Mouse (Mus musculus) heart, adult 9 months (tissue): ENCODE measurements around the gene Rpl22l1.
"Not testable (repeated sequence)": the region's sequence is repeated elsewhere in the genome, so short reads cannot be mapped to it uniquely, and the experiment has no call there.

Experiments
- DNase-seq, 2 experiments: peaks; one replicate each; pipeline ENCODE4 v3.0.0; 2022; ENCODE audit warnings: low spot score in 2 of 2

The Rpl22l1 gene

DNA sequence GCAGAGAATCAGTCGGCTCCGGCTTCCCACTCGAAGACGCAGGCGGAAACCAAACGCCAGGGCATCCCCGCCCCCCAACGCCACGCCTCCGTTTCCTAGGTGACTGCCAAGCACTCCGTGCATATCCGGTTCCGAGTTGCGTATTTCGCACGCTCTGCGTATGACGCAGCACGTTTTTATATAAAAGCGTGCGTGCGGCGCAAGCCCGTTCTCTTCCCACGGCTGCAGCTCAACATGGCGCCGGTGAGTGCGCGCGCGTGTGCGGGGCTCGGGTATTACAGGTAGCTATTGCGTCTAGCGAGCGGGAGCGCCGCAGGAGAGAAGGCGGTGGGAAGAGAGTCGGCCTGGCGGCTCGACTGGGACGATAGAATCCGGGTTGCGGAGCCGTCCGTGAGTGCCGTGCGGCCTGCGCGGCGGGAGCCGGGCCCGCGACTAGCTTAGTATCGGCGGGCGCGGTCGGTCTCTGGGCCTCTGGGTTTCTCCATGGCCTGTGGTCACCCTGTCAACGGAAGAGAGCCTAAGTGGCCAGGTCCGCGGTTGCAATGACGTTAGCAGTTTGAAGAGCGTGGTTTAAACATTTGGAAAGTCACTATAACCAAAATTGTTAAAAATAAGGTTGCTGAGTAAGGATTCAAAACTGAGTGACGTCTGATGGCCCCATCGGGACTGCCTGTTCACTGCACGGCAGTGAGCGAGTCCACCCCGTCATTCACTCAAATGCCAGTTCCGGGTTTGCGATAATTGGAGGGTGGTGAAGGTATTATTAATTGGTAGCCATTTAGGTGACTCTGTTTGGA, at the start of gene Rpl22l1:
Gene Rpl22l1 (plus strand): TSS at position 136 of the 797 bp plus-strand sequence.
- peak; percentile 97 to 99 for DNase-seq

DNA sequence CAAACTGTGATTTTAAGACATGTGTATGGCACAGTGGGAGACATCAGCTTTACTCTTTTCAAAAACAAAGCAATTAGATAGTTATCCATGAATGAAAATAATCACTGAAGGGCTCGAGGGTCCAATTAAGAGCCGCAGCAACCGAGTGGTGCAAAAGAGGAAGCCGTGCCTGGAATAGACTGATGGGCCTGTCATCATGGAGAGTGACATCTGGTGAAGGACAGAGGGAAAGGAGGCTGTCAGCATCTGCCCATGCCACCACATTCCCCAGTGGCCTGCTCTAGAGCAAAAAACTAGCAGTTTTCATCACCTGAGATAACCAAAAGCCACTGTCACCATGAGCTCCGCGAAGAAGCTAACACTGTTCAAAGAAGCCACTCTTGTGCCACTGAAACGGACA, 49.8 kb upstream of the Rpl22l1 start:
- DNase-seq, result no peak

DNA sequence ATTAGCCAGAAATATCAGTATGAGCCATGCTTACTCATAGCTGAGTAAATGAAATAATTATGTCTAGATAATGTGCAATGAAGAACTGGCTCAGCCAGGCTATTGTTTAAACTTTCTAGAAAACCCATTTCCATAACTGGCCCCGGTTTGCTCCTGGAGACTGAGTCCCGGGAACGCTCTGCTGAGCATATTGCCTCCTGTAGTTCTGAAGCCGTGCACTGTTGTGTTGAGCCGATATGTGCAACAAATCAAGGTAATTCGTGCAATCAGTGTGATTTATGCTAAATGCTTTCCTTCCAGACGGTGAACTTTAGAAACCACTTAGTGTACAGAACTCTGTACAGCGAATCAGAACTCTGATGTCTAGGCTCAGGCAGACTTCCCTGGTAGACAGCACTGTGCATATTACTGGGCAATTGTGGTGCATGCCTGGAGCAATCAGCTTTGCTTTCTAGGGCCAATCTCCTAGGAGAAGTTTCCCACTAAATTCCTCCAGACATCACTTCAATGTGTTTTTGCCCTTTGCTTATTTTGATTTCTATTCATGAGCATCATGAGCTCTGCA, 43.9 kb upstream of the Rpl22l1 start:
- no peak for DNase-seq

DNA sequence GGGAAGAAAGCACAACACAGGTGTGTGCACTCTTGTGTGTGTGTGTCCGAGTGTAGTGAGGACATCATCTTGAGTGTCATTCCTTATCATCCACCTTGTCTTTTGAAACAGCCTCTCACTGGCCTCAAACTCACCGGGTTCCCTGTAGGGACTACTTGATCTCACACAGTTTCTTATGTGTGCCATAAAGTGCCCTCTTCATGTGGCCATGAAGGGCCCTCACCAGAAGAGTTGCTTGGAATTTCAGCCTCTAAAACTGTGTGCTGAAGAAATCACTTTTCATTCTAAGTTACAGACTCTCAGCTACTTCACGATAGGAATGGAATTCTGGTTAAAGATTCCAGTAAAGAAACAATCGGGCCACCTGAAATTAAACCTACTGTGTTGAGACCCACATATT, 38.3 kb upstream of the Rpl22l1 start:
- no peak for DNase-seq

DNA sequence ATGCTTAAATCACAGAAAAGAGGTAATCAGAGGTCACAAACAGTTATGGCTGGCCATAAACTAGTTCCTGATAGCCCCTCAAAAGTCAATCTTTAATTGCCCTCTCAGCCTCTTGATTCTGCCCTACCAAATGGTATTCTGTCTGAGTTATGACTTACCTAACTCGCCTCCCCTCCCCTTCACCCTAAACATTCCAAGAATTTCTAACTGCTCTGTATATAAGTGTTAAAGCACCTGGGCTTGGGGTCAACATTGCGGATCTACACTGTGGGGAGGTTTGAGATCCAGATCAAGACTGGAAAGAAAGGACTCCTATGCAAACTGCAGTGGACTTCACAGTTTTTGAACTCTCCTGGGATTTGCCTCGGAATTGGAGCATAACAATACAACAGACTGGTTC, 37.0 kb upstream of the Rpl22l1 start:
- DNase-seq, result no peak

DNA sequence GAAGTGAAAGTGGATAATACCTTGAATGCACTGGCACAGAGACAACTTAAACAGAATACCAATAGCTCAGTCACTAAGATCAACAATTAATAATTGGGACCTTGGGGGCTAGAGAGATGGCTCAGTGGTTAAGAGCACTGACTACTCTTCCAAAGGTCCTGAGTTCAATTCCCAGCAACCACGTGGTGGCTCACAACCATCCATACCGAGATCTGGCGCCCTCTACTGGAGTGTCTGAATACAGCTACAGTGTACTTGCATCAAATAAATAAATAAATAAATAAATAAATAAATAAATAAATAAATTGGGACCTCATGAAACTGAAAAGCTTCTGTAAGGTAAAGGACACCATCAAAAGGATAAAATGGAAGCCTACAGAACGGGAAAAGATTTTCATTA, 32.3 kb upstream of the Rpl22l1 start:
- DNase-seq, result not testable (repeated sequence)

DNA sequence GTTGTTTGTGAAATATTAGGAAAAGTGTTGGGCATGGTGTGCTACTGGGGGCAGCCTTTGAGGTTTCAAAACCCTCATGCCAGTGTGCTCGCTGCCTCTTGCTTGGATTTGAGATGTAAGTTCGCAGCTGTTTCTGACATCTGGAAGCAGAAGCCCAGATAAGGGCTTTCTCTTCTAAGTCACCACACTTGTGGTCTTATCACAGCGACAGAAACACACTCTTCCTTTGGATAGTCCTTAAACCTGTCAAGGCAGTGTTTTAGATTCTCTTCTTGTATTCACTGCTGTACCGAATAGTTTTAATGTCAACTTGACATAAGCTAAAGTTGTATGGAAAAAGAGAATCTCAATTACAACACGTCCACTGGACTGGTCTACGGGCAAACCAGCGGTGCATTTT, 29.9 kb upstream of the Rpl22l1 start:
- DNase-seq, result no peak

DNA sequence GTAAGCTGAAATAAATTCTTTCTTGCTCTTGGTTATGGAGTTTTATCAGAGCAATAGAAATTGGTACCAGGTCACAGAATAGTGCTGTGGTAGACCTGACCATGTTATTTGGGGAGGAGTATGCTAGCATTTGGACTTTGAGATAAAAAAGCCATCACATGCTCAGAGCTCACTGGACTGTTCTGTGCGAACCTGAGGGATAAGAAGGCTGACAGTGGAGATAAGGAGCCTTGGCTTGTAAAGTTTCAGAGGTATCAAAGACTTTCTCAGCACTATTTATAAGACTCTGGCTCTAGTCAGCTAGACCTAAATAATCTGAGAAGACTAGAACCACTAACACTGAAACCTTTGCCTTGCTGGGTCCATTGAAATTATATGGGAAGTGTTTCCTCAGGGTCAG, 29.3 kb upstream of the Rpl22l1 start:
- DNase-seq, result no peak

DNA sequence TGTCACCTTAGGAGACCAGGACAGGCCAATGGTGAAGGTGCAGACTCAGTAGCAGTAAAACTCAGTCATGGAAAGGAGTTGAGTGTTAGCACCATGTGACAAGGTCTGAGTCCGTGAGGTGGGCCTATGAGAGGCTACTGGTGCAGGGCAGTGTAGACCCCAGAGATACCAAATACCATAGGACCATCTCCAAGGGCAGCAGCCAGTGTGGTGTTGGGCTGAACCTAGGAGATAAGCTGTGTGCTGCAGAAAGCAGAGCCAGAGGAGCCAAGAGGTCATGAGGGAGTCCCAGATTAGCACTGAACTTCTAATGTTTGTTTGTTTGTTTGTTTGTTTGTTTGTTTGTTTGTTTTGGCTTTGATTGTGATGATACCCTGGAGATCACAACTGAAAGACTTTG, 28.7 kb upstream of the Rpl22l1 start:
- DNase-seq, result no peak

DNA sequence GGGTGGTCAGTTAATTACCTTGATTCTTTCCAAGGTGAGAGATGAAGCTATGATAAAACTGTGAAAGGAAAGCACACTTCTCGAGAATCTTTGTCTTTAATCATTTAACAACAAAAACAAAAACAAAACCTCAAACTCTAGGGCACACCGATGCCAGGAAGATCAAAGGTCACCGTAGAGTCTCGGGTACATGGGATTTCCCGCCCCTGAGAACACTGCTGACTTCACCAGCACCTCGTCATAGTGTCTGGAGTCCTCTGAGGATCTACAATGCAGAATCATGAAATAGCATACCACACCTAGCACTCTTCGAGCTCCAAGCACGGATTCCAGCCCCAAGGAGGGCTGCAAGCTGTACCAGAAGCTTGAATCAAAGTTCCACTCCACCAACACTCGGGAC, 24.7 kb upstream of the Rpl22l1 start:
- DNase-seq, result no peak

DNA sequence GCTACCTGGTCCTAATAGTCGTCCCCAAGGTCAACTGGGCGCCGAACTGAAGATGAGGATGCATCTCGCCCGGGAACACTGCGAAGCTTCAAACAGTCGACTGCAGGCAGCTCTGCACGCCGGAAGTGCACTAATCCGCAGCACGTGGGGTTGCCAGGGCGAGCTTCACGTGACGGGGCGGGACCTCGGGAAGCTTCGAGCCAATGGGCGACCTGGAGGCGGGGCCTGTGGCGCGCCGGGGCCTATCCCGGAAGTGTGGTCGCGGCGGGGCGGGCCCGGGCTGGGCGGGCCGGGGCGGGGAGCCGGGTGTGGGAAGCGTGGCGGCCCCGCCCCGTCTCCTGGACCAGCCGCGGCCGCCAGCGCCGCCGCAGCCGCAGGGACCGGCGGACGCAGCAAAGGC, 24.2 kb upstream of the Rpl22l1 start, which contains the start of gene Eif5a2:
Gene Eif5a2 (plus strand): TSS at position 283 of the 400 bp plus-strand sequence.
- peak; percentile 91 to 92 for DNase-seq

DNA sequence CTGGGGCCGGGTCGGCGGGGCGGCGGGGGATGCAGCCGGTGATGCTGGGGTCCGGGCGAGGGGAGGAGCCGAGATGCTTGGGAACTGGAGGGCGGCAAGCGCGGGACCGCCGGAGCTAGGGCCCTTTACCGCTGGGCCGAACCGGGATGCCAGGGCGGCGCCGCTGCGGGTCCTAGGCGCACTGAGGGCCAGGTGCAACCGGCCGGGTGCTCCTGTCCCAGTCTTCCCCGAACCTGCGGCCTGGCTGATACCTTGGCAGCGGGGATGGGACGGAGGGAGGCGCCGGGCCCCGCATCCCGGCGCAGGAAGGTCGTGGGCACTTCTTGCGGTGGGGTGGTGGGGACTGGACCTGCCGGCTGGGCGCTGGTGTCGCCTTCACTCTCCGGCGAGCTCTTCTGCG, 23.8 kb upstream of the Rpl22l1 start:
- no peak for DNase-seq

DNA sequence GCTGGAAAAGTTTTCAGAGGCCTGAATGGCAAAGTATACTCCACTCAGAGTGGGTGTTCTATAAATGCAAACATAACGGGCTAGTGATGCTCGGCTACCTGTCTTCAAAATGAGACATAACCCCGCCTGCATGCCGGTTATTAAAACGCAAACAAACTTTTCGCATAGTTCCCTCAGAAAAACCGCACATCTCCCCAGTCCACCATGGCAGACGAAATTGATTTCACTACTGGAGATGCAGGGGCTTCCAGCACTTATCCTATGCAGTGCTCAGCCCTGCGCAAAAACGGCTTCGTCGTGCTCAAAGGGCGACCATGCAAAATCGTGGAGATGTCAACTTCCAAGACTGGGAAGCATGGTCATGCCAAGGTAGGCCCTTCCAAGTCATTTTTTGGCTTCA, 23.4 kb upstream of the Rpl22l1 start:
- no peak for DNase-seq

DNA sequence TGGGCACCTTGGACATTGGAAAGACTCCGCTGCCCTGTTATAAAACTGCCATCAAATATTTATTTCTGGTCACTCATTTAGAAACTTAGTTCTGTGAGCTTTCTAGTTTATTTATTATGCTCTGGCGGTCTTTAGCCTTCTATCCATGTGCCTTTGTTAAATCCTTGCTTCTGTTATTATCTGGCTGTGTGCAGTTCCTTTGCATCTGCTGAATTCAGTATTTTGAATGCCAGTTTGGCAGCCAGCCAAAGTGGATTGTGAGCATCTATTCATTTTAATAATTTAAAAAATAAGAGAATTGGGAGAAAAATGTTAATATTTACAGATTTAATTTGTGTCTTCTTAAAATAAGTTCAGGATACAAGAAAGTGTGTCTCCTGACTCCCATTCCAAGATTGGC, 21.1 kb upstream of the Rpl22l1 start:
- DNase-seq, result no peak

DNA sequence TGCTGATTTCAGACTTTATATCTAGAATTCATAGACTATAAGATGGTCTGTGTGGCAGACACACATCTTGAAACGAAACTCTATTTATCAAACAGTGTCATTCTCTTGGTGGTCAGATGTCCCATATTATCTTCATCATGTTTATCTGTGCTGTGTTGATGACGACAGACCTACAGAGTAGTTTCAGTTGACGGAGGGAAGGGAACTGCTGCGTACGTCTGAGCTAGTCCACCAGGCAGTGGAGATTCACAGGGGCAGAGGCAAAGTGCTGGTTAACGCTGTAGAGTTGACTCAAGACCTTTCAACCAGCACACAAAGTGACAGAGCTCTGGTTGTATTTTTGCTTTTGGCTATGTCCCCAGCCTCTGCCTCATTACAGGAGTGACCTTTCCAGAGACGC, 10.4 kb upstream of the Rpl22l1 start:
- no peak for DNase-seq

DNA sequence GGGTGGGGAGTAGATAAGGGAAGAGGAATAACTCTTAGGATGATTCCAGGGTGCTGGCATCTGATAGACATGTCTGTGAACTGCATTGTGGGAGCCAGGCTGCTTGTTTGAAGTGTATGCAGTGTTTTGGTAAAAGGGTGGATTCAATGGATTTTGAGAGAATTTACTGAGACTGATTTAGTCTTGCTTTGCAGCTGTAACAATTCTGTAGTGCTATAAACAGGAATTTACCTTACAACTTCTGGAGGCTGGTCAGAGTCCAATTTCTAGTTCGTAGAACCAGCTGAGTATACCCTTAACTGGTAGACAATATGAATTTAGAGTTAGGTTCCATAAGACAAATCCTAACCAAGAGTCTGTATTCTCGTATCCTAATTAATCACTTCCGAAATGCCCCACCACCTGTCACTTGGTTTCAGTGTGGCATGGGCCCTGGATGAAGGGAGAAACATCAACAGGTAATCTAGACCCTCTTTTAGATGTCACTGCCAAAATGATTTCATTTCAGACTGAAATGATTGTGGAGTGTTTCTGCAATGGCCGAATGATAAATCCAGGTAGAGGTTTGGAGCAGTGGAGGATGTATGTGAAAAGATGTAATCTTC, 2.9 kb downstream of the Rpl22l1 start:
- no peak for DNase-seq

DNA sequence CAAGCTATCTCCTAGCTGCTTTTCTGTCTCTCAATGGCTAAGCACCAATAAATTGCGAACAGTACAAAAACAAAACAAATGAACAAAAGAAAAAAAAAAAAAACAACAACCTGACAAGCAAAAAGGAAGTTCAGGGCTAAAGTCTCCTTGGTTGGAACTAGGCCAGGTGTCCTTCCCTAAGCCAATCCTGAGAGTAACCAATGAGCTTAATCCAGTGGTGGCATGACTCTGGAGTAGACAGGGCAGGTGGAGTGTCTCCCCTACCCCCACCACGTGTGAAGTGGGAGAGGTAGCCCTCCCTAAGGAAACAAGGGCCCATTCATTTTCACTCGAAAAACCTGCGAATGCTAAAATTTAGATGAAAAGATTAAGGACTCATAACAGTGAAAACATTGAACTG, 6.2 kb downstream of the Rpl22l1 start:
- no peak for DNase-seq

DNA sequence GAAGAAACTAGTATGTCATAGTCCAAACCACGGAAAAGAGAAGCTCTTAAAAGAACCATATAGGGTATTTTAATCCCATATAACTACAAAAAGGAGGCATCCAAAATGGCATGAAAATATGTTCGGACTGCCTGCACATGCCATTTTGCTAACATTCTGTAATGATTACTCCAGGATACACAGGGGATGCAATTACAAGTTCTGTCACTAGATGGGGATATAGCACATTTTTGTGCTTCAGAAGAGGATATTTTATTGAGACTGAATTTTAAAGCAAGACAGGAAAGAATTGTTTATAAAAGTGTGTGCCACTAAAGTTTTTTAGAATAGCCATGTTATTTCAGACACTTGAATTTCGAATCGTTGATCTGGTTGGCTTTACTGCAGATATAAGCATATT, 9.1 kb downstream of the Rpl22l1 start:
- no peak for DNase-seq

DNA sequence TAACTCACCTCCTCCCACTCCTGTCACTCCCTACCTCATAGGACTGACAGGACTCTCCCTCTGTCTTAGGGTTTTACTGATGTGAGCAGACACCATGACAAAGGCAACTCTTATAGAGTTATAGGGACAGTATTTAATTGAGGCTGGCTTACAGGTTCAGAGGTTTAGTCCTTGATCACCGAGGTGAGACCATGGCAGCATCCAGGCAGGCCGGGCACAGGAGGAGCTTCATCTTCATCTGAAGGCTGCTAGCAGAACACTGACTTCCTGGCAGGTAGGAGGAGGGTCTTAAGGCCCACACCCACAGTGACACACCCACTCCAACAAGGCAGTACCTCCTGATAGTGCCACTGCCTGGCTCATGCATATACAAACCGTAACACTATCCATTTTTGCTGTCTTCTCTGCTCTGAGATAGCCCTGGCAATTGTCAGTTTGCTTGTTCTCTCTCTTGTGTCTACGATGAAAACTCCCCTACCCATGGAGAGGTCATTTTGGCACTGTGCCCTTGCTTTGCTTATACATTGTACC, 10.8 kb downstream of the Rpl22l1 start:
- DNase-seq, result no peak

DNA sequence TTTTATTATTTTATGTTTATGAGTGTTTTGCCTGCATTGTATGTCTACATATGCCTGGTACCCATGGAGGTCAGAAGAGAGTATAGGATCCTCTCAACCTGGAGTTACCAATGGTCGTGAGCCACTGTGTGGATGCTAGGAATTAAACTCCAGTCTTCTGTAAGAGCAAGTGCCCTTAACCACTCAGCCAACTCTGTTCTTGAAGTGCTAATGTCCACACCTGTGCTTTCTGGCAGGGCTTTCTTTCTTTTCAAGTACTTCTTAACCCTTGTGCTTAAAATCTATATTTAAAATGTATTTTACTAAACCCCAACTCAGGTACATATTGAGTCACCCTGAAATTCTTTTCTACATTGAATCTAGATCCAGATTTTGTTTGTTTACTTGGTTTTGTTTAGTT, 21.0 kb downstream of the Rpl22l1 start:
- DNase-seq, result no peak

DNA sequence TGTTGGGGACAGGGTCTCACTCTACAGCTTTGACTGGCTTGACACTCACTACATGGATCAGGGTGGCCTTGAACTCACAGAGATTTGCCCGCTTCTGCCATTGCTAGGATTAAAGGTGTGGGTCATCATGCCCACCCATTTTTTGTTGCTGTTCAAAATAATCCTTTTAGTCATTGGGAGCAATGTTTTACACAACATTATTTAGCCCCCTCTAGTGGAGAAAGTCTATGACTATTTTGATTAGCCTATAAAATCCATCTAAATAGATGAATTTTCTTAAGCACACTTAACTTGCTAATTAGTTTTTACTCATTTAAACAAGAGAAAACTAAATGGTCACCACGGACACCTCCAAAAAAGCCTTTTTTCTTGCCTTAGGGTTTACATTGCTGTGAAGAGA, 22.4 kb downstream of the Rpl22l1 start:
- no peak for DNase-seq

DNA sequence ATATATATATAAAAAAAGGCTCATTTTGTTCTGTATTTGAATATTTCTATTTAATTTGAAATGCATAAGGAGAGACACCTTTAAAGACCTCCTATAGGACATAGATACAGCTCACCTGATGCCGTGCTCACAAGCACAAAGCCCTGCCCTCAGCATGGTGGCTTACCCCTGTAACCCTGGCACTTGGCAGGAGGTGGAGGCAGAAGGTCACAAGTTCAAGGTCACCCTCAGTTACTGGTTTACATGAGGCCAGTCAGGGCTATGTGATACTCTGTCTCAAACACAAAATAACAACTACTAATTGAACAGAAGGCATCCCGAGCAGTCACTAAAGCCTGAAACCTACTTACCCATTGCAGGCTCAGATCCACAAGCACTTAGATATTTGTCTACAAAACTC, 24.2 kb downstream of the Rpl22l1 start:
- DNase-seq, result no peak

DNA sequence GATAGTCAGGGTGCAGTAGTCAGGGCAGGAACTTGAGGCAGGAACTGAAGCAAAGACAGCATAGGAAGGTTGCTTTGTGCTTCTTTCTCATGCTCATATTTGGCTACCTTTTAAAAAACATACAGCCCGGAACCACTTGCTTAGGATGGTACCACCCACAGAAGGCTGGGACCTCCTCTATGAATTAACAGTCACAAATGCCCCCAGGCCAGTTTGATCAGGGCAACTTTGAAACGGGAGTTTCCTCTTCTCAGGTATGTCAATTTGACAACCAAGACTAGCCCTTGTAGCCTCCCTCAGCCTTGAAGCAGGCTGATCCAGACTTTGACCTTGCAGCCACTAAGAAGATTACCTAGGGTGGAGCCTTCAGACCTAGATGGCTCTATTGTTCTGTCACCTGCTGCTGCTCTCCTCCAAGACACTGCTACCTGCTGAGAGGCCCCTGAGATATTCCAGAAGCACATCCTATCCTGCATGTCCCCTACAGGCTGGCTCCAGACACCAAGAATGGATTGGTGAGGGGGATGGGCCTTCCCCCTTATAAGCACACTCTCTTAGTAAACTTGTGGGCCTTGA, 31.6 kb downstream of the Rpl22l1 start:
- no peak for DNase-seq
